Mouse (Mus musculus) embryonic facial prominence, embryonic 11.5 days (tissue): ENCODE results near the gene Tmem219. TPM values are rescaled to one million over a fixed set of nuclear protein-coding genes. Genes with fewer than 3 reads are reported as not detected.

Experiments
- ATAC-seq: fragments of 200-750 bp; cut with Nextera tagmentation; replicated peaks from 2 replicates; pipeline ENCODE4 v1.8.0; 2017; ENCODE audit warnings: low read depth; ENCODE audit not compliant: insufficient number of reproducible peaks, low FRiP score, low TSS enrichment
- DNase-seq: peaks from one replicate; pipeline ENCODE4 v3.0.0-alpha.2; 2015; ENCODE audit warnings: low spot score
- H3K27ac ChIP-seq: fragments of 300-500 bp; sonication (generic); replicated peaks from 2 replicates; pipeline ENCODE4 v1.5.1; 2014; ENCODE audit warnings: mild to moderate bottlenecking, low read depth, low read length, control low read depth
- H3K27me3 ChIP-seq: fragments of 300-500 bp; sonication (generic); 2 replicates; pipeline ENCODE4 v1.6.1; 2014; ENCODE audit warnings: mild to moderate bottlenecking, low read length, moderate library complexity, mixed read lengths; ENCODE audit not compliant: control insufficient read depth, insufficient read depth
- H3K36me3 ChIP-seq: fragments of 300-500 bp; sonication (generic); replicated peaks from 2 replicates; pipeline ENCODE4 v1.6.1; 2014; ENCODE audit warnings: low read depth, mild to moderate bottlenecking, low read length, moderate library complexity, mixed read lengths; ENCODE audit not compliant: control insufficient read depth, insufficient read depth
- H3K4me1 ChIP-seq: fragments of 300-500 bp; sonication (generic); 2 replicates; pipeline ENCODE4 v1.6.1; 2014; ENCODE audit warnings: low read length, mixed read lengths; ENCODE audit not compliant: control insufficient read depth, insufficient read depth
- H3K4me2 ChIP-seq: fragments of 300-500 bp; sonication (generic); 2 replicates; pipeline ENCODE4 v1.6.1; 2014; ENCODE audit warnings: low read depth, mild to moderate bottlenecking, control low read depth, low read length, moderate library complexity
- H3K4me3 ChIP-seq: fragments of 300-500 bp; sonication (generic); 2 replicates; pipeline ENCODE4 v1.5.1; 2014; ENCODE audit warnings: low read depth, low read length, control low read depth
- H3K9ac ChIP-seq: fragments of 300-500 bp; sonication (generic); replicated peaks from 2 replicates; pipeline ENCODE4 v1.6.1; 2014; ENCODE audit warnings: mild to moderate bottlenecking, control low read depth, low read length
- H3K9me3 ChIP-seq: fragments of 300-500 bp; sonication (generic); replicated peaks from 2 replicates; pipeline ENCODE4 v1.6.1; 2016; ENCODE audit warnings: mild to moderate bottlenecking, low read length, inconsistent platforms, mixed read lengths; ENCODE audit not compliant: control insufficient read depth
- WGBS: fragments of 180-500 bp; shearing (Covaris S2); extraction: QIAGEN DNeasy Blood & Tissue Kit; methylation state at CpG from one replicate; pipeline ENCODE4 v1.1.7; 2014; 5-methylcytosine and 5-hydroxymethylcytosine counted together
- polyA plus RNA-seq: library from polyadenylated mRNA; unstranded; fragments of >200 nt; fragmentation: Nextera tagmentation; extraction: Ambion mirVana; gene quantifications from 2 replicates; pipeline ENCODE4 v1.2.1, GENCODE M21; 2014

Tmem219 gene
- polyA plus RNA-seq, 1 experiment from 2014 or later, result 15.8 TPM

- H3K36me3 ChIP-seq, result no peaks in the 10 kb centered on the region
- H3K27ac ChIP-seq, result no peak overlapping the region
- no peak overlapping the region; the same call in 1 of the 2 replicates for H3K4me2 ChIP-seq
- peaks cover 13% of the 10 kb centered on the region for H3K27me3 ChIP-seq
- no peak for ATAC-seq
- H3K9me3 ChIP-seq, result no peaks in the 10 kb centered on the region
- H3K9ac ChIP-seq, result no peak overlapping the region
- WGBS, result 0% methylated on average over 8 of the region's 8 CpGs
- no peak overlapping the region for H3K4me3 ChIP-seq
- no peak for DNase-seq
- peaks cover 2% of the 10 kb centered on the region; the same call in 1 of the 2 replicates for H3K4me1 ChIP-seq
Observed at GRCm38 (mm10) chr7:126952646-126953045, 29.9 kb upstream of the Tmem219 start.

GRCm38 (mm10) chr7:126951741-126952140 is 29.0 kb upstream of the Tmem219 start:
- ATAC-seq (no peak), DNase-seq (no peak)
- no peak overlapping the region for H3K4me3 ChIP-seq
- H3K27me3 ChIP-seq, result peaks cover 13% of the 10 kb centered on the region
- H3K27ac ChIP-seq, result no peak overlapping the region
- H3K36me3 ChIP-seq, result no peaks in the 10 kb centered on the region
- WGBS, result 27% methylated on average over 4 of the region's 4 CpGs
- peaks cover 2% of the 10 kb centered on the region; the same call in 1 of the 2 replicates for H3K4me1 ChIP-seq
- H3K9me3 ChIP-seq, result no peaks in the 10 kb centered on the region
- H3K9ac ChIP-seq, result no peak overlapping the region
- H3K4me2 ChIP-seq, result no peak overlapping the region

- H3K9ac ChIP-seq, result no peak overlapping the region
- H3K4me3 ChIP-seq, result peak overlapping the region; percentile 9; the same call in 1 of the 2 replicates
- ATAC-seq (no peak), DNase-seq (no peak)
- WGBS, result 5% methylated on average over 26 of the region's 26 CpGs
- peak overlapping the region; percentile 13; the same call in 1 of the 2 replicates for H3K4me2 ChIP-seq
- no peak overlapping the region for H3K27ac ChIP-seq
- H3K4me1 ChIP-seq, result peaks cover 2% of the 10 kb centered on the region; the same call in 1 of the 2 replicates
- H3K9me3 ChIP-seq, result no peaks in the 10 kb centered on the region
- H3K27me3 ChIP-seq, result peaks cover 13% of the 10 kb centered on the region
- H3K36me3 ChIP-seq, result no peaks in the 10 kb centered on the region
Observed at GRCm38 (mm10) chr7:126950647-126951615, 28.2 kb upstream of the Tmem219 start.

- Histone ChIP-seq H3K27ac (no peak within 1 kb of the TSS), H3K4me2 (peak within 1 kb of the TSS; percentile 88), H3K9ac (0 out of 2 replicates have a peak within 1 kb of the TSS, but pooled peaks have one; percentile 22), H3K27me3 (peaks cover 13% of the 10 kb centered on the region), H3K4me3 (peak within 1 kb of the TSS; percentile 32), H3K4me1 (peaks cover 2% of the 10 kb centered on the region; the same call in 1 of the 2 replicates), H3K9me3 (no peaks in the 10 kb centered on the region), H3K36me3 (no peaks in the 10 kb centered on the region)
- ATAC-seq (peak; percentile 91), DNase-seq (peak; percentile 95)
- under 1% methylated on average over 42 of the region's 42 CpGs for WGBS
Observed at GRCm38 (mm10) chr7:126949793-126950646, 27.3 kb upstream of the Tmem219 start, which contains the start of gene Sez6l2. TSS of gene Sez6l2 (plus strand) at chr7:126950563.

GRCm38 (mm10) chr7:126949403-126949792 is 26.7 kb upstream of the Tmem219 start, which contains the start of gene Asphd1:
TSS of gene Asphd1 (minus strand) at chr7:126949582.
- WGBS, result 2% methylated on average over 21 of the region's 21 CpGs
- H3K36me3 ChIP-seq, result no peaks in the 10 kb centered on the region
- no peaks in the 10 kb centered on the region for H3K9me3 ChIP-seq
- H3K27me3 ChIP-seq, result peaks cover 13% of the 10 kb centered on the region
- no peak within 1 kb of the TSS for H3K27ac ChIP-seq
- 0 out of 2 replicates have a peak within 1 kb of the TSS, but pooled peaks have one; percentile 22 for H3K9ac ChIP-seq
- peak; percentile 6 for DNase-seq
- H3K4me2 ChIP-seq, result peak within 1 kb of the TSS; percentile 88
- peaks cover 2% of the 10 kb centered on the region; the same call in 1 of the 2 replicates for H3K4me1 ChIP-seq
- ATAC-seq, result peak; percentile 65
- H3K4me3 ChIP-seq, result peak within 1 kb of the TSS; percentile 32

- no peaks in the 10 kb centered on the region for H3K36me3 ChIP-seq
- 79% methylated on average over 10 of the region's 10 CpGs for WGBS
- no peaks in the 10 kb centered on the region for H3K9me3 ChIP-seq
- no peak overlapping the region for H3K4me2 ChIP-seq
- H3K4me3 ChIP-seq, result no peak overlapping the region
- peaks cover 13% of the 10 kb centered on the region for H3K27me3 ChIP-seq
- no peak for ATAC-seq
- H3K9ac ChIP-seq, result no peak overlapping the region
- no peak overlapping the region for H3K27ac ChIP-seq
- DNase-seq, result no peak
- H3K4me1 ChIP-seq, result peaks cover 2% of the 10 kb centered on the region; the same call in 1 of the 2 replicates
Observed at GRCm38 (mm10) chr7:126948626-126949025, 25.9 kb upstream of the Tmem219 start.

GRCm38 (mm10) chr7:126946530-126946929 is 23.8 kb upstream of the Tmem219 start:
- H3K9me3 ChIP-seq, result no peaks in the 10 kb centered on the region
- H3K4me3 ChIP-seq, result no peak overlapping the region
- ATAC-seq, result no peak
- H3K27me3 ChIP-seq, result peaks cover 7% of the 10 kb centered on the region
- no peak overlapping the region for H3K27ac ChIP-seq
- H3K4me2 ChIP-seq, result no peak overlapping the region
- 0 out of 2 replicates have a peak, but pooled peaks cover 2% of the 10 kb centered on the region for H3K4me1 ChIP-seq
- 40% methylated on average over 3 of the region's 3 CpGs for WGBS
- H3K9ac ChIP-seq, result no peak overlapping the region
- DNase-seq, result peak; percentile 43
- no peaks in the 10 kb centered on the region for H3K36me3 ChIP-seq
